Mouse (Mus musculus): ENCODE results near the gene Mucl3. TPM values are rescaled to one million over a fixed set of nuclear protein-coding genes. Genes with fewer than 3 reads are reported as not detected.

Mucl3 gene
- 0.10 TPM for polyA plus RNA-seq (2014; fragmentation: Illumina TruSeq; extraction: RNeasy Lipid Tissue Mini Kit (QIAGEN cat#74804); ENCODE audit: low read depth, low replicate concordance)

GRCm38 (mm10) chr17:35643609-35644236 is at the start of gene Mucl3:
TSS of gene Mucl3 (minus strand) at chr17:35643695.

GRCm38 (mm10) chr17:35673416-35674035 is 30.0 kb upstream of the Mucl3 start, which contains the start of gene Gtf2h4:
TSS of gene Gtf2h4 (minus strand) at chr17:35673739.

GRCm38 (mm10) chr17:35667334-35668065 is 24.0 kb upstream of the Mucl3 start, which contains the start of gene Vars2:
TSS of gene Vars2 (minus strand) at chr17:35667592.

GRCm38 (mm10) chr17:35626537-35626936 is 17.0 kb downstream of the Mucl3 start, which contains the start of gene Gm9573:
TSS of gene Gm9573 (minus strand) at chr17:35626637.

GRCm38 (mm10) chr17:35601249-35601648 is 42.2 kb downstream of the Mucl3 start, which contains the start of gene Sfta2:
TSS of gene Sfta2 (plus strand) at chr17:35601549.

Other genes with a start within 250 kb of the Mucl3 start
- gene H2-Q6, start 218.8 kb downstream of the Mucl3 start, polyA plus RNA-seq (2014; fragmentation: Illumina TruSeq; extraction: RNeasy Lipid Tissue Mini Kit (QIAGEN cat#74804); ENCODE audit: low read depth, low replicate concordance): 0.66 TPM
- 0.49 TPM for gene H2-Q7, start 204.5 kb downstream of the Mucl3 start, polyA plus RNA-seq (2014; fragmentation: Illumina TruSeq; extraction: RNeasy Lipid Tissue Mini Kit (QIAGEN cat#74804); ENCODE audit: low read depth, low replicate concordance)
- 0.17 TPM for gene H2-Q10, start 173.6 kb downstream of the Mucl3 start, polyA plus RNA-seq (2014; fragmentation: Illumina TruSeq; extraction: RNeasy Lipid Tissue Mini Kit (QIAGEN cat#74804); ENCODE audit: low read depth, low replicate concordance)
- 0.48 TPM for gene Pou5f1, start 137.7 kb downstream of the Mucl3 start, polyA plus RNA-seq (2014; fragmentation: Illumina TruSeq; extraction: RNeasy Lipid Tissue Mini Kit (QIAGEN cat#74804); ENCODE audit: low read depth, low replicate concordance)
- gene Tcf19, start 126.9 kb downstream of the Mucl3 start, polyA plus RNA-seq (2014; fragmentation: Illumina TruSeq; extraction: RNeasy Lipid Tissue Mini Kit (QIAGEN cat#74804); ENCODE audit: low read depth, low replicate concordance): 1.1 TPM
- 25.0 TPM for gene Cchcr1, start 126.6 kb downstream of the Mucl3 start, polyA plus RNA-seq (2014; fragmentation: Illumina TruSeq; extraction: RNeasy Lipid Tissue Mini Kit (QIAGEN cat#74804); ENCODE audit: low read depth, low replicate concordance)
- gene Psors1c2, start 110.5 kb downstream of the Mucl3 start, polyA plus RNA-seq (2014; fragmentation: Illumina TruSeq; extraction: RNeasy Lipid Tissue Mini Kit (QIAGEN cat#74804); ENCODE audit: low read depth, low replicate concordance): 1.3 TPM
- 0.34 TPM for gene Cdsn, start 91.6 kb downstream of the Mucl3 start, polyA plus RNA-seq (2014; fragmentation: Illumina TruSeq; extraction: RNeasy Lipid Tissue Mini Kit (QIAGEN cat#74804); ENCODE audit: low read depth, low replicate concordance)
- not detected for gene 2300002M23Rik, start 76.2 kb downstream of the Mucl3 start, polyA plus RNA-seq (2014; fragmentation: Illumina TruSeq; extraction: RNeasy Lipid Tissue Mini Kit (QIAGEN cat#74804); ENCODE audit: low read depth, low replicate concordance)
- not detected for gene Sfta2, start 42.1 kb downstream of the Mucl3 start, polyA plus RNA-seq (2014; fragmentation: Illumina TruSeq; extraction: RNeasy Lipid Tissue Mini Kit (QIAGEN cat#74804); ENCODE audit: low read depth, low replicate concordance)
- gene Gm9573, start 17.1 kb downstream of the Mucl3 start, polyA plus RNA-seq (2014; fragmentation: Illumina TruSeq; extraction: RNeasy Lipid Tissue Mini Kit (QIAGEN cat#74804); ENCODE audit: low read depth, low replicate concordance): not detected
- gene Vars2, start 23.9 kb upstream of the Mucl3 start, polyA plus RNA-seq (2014; fragmentation: Illumina TruSeq; extraction: RNeasy Lipid Tissue Mini Kit (QIAGEN cat#74804); ENCODE audit: low read depth, low replicate concordance): 0.29 TPM
- 2.7 TPM for gene Gtf2h4, start 30.0 kb upstream of the Mucl3 start, polyA plus RNA-seq (2014; fragmentation: Illumina TruSeq; extraction: RNeasy Lipid Tissue Mini Kit (QIAGEN cat#74804); ENCODE audit: low read depth, low replicate concordance)
- gene Ddr1, start 60.9 kb upstream of the Mucl3 start, polyA plus RNA-seq (2014; fragmentation: Illumina TruSeq; extraction: RNeasy Lipid Tissue Mini Kit (QIAGEN cat#74804); ENCODE audit: low read depth, low replicate concordance): 0.95 TPM
- 0.32 TPM for gene Ier3, start 178.0 kb upstream of the Mucl3 start, polyA plus RNA-seq (2014; fragmentation: Illumina TruSeq; extraction: RNeasy Lipid Tissue Mini Kit (QIAGEN cat#74804); ENCODE audit: low read depth, low replicate concordance)
- 1.6 TPM for gene Flot1, start 179.5 kb upstream of the Mucl3 start, polyA plus RNA-seq (2014; fragmentation: Illumina TruSeq; extraction: RNeasy Lipid Tissue Mini Kit (QIAGEN cat#74804); ENCODE audit: low read depth, low replicate concordance)
- 13.0 TPM for gene Tubb5, start 194.6 kb upstream of the Mucl3 start, polyA plus RNA-seq (2014; fragmentation: Illumina TruSeq; extraction: RNeasy Lipid Tissue Mini Kit (QIAGEN cat#74804); ENCODE audit: low read depth, low replicate concordance)
- gene Mdc1, start 197.8 kb upstream of the Mucl3 start, polyA plus RNA-seq (2014; fragmentation: Illumina TruSeq; extraction: RNeasy Lipid Tissue Mini Kit (QIAGEN cat#74804); ENCODE audit: low read depth, low replicate concordance): 90.7 TPM
- gene Nrm, start 217.6 kb upstream of the Mucl3 start, polyA plus RNA-seq (2014; fragmentation: Illumina TruSeq; extraction: RNeasy Lipid Tissue Mini Kit (QIAGEN cat#74804); ENCODE audit: low read depth, low replicate concordance): 27.0 TPM
- gene Ppp1r18, start 221.9 kb upstream of the Mucl3 start, polyA plus RNA-seq (2014; fragmentation: Illumina TruSeq; extraction: RNeasy Lipid Tissue Mini Kit (QIAGEN cat#74804); ENCODE audit: low read depth, low replicate concordance): 4.9 TPM
- gene Dhx16, start 236.1 kb upstream of the Mucl3 start, polyA plus RNA-seq (2014; fragmentation: Illumina TruSeq; extraction: RNeasy Lipid Tissue Mini Kit (QIAGEN cat#74804); ENCODE audit: low read depth, low replicate concordance): 55.0 TPM

Data from testis, adult 10 weeks (tissue).